Mouse (Mus musculus) v-Abl transformed pro-B cells (cell line): ENCODE measurements around the gene Prps2.
"Not testable (repeated sequence)": the region's sequence is repeated elsewhere in the genome, so short reads cannot be mapped to it uniquely, and the experiment has no call there.

ENCODE experiments used
- in situ Hi-C, 2 experiments: fragments of 400-800 bp; cut with MboI; formaldehyde crosslinking; loops; one replicate each; pipeline ENCODE4 v1.15.1; 2025; ENCODE audit not compliant: unreplicated experiment in 2 of 2

The Prps2 gene

GRCm38 (mm10) chrX:167329620-167330019, 52.9 kb downstream of the Prps2 start:
- in situ Hi-C loops, result no loop called here

GRCm38 (mm10) chrX:167329098-167329497, 53.5 kb downstream of the Prps2 start:
- in situ Hi-C loops, result no loop called here

GRCm38 (mm10) chrX:167328519-167328918, 54.0 kb downstream of the Prps2 start:
- in situ Hi-C loops, result no loop called here

GRCm38 (mm10) chrX:167323742-167324141, 58.8 kb downstream of the Prps2 start:
- in situ Hi-C loops, result no loop called here

GRCm38 (mm10) chrX:167321233-167321806, 61.2 kb downstream of the Prps2 start:
- in situ Hi-C loops, result no loop called here

GRCm38 (mm10) chrX:167318819-167319396, 63.6 kb downstream of the Prps2 start:
- in situ Hi-C loops, result no loop called here

- in situ Hi-C loops, result no loop called here
Observed at GRCm38 (mm10) chrX:167315766-167316165, 66.8 kb downstream of the Prps2 start.

- in situ Hi-C loops, result no loop called here
Observed at GRCm38 (mm10) chrX:167315093-167315726, 67.3 kb downstream of the Prps2 start.

GRCm38 (mm10) chrX:167302061-167302460, 80.5 kb downstream of the Prps2 start:
- in situ Hi-C loops, result not testable (repeated sequence)
